Mouse (Mus musculus): ENCODE data around the gene Abcg1. TPM values are rescaled to one million over a fixed set of nuclear protein-coding genes. Genes with fewer than 3 reads are reported as not detected.

Gene Abcg1
- polyA plus RNA-seq, 1 experiment from 2014 or later, result 19.3 TPM

Other genes with a start within 250 kb of the Abcg1 start
- 0.04 and 0.23 TPM in 2 replicates for gene Glp1r, start 155.9 kb upstream of the Abcg1 start, polyA plus RNA-seq (2015; fragmentation: Nextera tagmentation; extraction: Ambion mirVana)
- gene Umodl1, start 103.0 kb upstream of the Abcg1 start, polyA plus RNA-seq (2015; fragmentation: Nextera tagmentation; extraction: Ambion mirVana), result 0.04 TPM in 1 of 2 replicates, not detected in the other
- not detected in 2 replicates for gene Tff3, start 72.0 kb downstream of the Abcg1 start, polyA plus RNA-seq (2015; fragmentation: Nextera tagmentation; extraction: Ambion mirVana)
- not detected in 2 replicates for gene Tff2, start 86.6 kb downstream of the Abcg1 start, polyA plus RNA-seq (2015; fragmentation: Nextera tagmentation; extraction: Ambion mirVana)
- gene Tff1, start 107.6 kb downstream of the Abcg1 start, polyA plus RNA-seq (2015; fragmentation: Nextera tagmentation; extraction: Ambion mirVana), result not detected in 2 replicates
- gene Tmprss3, start 141.3 kb downstream of the Abcg1 start, polyA plus RNA-seq (2015; fragmentation: Nextera tagmentation; extraction: Ambion mirVana), result not detected in 2 replicates
- not detected in 2 replicates for gene Ubash3a, start 150.2 kb downstream of the Abcg1 start, polyA plus RNA-seq (2015; fragmentation: Nextera tagmentation; extraction: Ambion mirVana)
- gene Rsph1, start 219.7 kb downstream of the Abcg1 start, polyA plus RNA-seq (2015; fragmentation: Nextera tagmentation; extraction: Ambion mirVana), result 3.7 and 4.5 TPM in 2 replicates
- 9.9 and 14.2 TPM in 2 replicates for gene Slc37a1, start 229.1 kb downstream of the Abcg1 start, polyA plus RNA-seq (2015; fragmentation: Nextera tagmentation; extraction: Ambion mirVana)

All from forebrain, embryonic 16.5 days (tissue).